Mouse (Mus musculus): ENCODE measurements around the gene Cacnb2. TPM values are rescaled to one million over a fixed set of nuclear protein-coding genes. Genes with fewer than 3 reads are reported as not detected.

Cacnb2 gene
- polyA plus RNA-seq, 1 experiment from 2014 or later = 2.2 TPM

DNA sequence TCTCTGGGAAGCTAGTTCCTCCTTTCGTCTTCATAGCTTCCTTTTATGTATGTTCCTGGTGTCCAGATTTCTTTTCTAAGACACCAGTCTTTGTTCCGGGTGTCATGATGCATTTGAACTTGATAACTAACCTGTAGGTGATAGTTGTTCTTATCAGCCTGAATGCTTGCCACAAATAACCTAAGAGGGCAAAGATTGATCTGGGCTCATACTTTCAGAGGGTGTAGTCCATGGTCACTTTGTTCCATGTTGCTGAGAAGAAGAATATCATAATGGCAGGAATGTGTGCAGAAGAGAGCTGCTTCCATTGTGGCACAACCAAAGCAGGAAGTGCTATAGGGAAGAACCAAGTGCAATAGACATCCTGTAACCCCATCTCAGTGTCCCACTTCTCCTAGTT, 302.0 kb downstream of the Cacnb2 start:
- 82% methylated on average over 2 of the region's 2 CpGs for WGBS
- H3K4me1 ChIP-seq = peaks cover 16% of the 10 kb centered on the region
- no peak overlapping the region for H3K27ac ChIP-seq (replicated peaks)
- no peak overlapping the region for H3K4me3 ChIP-seq
- H3K36me3 ChIP-seq (replicated peaks) = no peaks in the 10 kb centered on the region
- no peaks in the 10 kb centered on the region for H3K27me3 ChIP-seq (replicated peaks; ENCODE audit: low read depth, poor library complexity, severe bottlenecking)
- no peak for DNase-seq (ENCODE audit: low spot score)
- H3K9me3 ChIP-seq = no peaks in the 10 kb centered on the region

DNA sequence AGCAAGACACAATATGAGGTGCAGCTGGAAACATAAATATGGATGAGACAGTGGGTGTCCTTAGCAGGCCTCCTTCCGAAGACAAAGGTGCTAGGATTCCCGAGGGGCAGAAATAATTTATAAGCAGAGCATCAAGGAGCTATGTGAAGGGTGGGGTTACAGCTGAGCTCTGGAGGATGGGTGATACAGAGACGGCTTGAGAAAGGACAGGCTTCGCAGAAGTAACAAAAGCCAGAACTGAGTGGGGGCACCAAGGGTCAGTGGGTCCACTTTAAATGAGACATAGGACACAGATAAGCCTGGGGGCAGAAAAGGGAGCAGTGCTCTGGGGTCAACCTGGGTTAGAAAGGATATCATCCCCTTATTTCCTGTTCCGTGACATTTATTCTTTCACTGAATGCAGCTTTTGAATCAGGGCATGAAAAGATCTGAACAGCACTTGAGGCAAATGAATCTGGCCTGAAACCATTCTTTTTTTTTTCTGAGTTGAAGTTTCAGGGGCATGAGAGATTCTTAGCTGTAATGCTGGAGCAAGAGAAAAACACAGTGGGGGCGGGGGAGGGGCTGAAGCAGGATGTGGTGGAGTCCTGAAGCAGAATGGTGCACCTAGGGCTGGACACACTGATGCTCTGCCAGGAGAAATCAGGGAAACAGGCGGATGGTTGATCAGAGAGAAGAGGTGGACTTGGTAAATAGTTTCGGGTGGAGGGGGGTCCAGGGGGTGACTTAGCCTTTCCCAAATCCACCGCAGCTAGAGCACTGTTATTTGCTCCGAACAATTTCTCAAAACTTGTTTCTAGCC, 304.4 kb downstream of the Cacnb2 start:
- WGBS = 23% methylated on average over 10 of the region's 10 CpGs
- Histone ChIP-seq H3K4me1 (peaks cover 16% of the 10 kb centered on the region), H3K9me3 (no peaks in the 10 kb centered on the region), H3K27ac (replicated peaks) (no peak overlapping the region), H3K4me3 (no peak overlapping the region), H3K36me3 (replicated peaks) (no peaks in the 10 kb centered on the region), H3K27me3 (replicated peaks; ENCODE audit: low read depth, poor library complexity, severe bottlenecking) (no peaks in the 10 kb centered on the region)
- DNase-seq (ENCODE audit: low spot score) = peak; percentile 15

DNA sequence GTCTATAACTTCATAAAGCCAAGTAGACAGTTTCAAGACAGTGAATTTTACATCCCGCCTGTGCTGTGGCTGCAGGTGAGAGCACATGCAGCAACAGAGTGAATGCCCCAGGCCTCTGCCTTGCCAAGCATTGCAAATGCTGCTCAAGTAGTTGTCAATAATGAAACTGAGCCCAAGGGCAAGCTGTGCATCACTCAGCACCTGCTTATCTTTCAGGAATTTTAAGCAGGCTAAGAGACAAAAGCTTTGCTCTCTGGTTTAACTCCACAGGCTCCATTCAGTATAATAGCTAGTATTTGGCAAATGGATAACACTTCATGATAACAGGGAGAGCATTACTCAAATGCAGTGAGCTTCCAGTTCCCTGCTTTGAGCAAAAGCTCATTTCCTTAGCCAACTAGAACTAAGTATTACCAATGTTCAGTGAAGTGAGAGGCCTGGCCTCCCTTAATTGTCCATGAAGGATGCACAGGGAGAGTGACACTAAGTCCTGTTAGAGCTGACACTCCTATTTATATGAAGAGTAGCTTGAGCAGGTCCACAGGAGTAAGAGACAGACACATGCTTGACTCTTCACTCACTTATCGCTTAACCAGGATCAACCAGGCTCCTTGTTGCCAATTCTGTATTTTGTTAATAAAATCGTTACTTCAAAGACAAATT, 314.8 kb downstream of the Cacnb2 start:
- no peaks in the 10 kb centered on the region for H3K4me1 ChIP-seq
- no peak overlapping the region for H3K27ac ChIP-seq (replicated peaks)
- H3K27me3 ChIP-seq (replicated peaks; ENCODE audit: low read depth, poor library complexity, severe bottlenecking) = no peaks in the 10 kb centered on the region
- H3K9me3 ChIP-seq = no peaks in the 10 kb centered on the region
- WGBS = 71% methylated on average over 3 of the region's 3 CpGs
- H3K4me3 ChIP-seq = no peak overlapping the region
- peak; percentile 25 for DNase-seq (ENCODE audit: low spot score)
- H3K36me3 ChIP-seq (replicated peaks) = no peaks in the 10 kb centered on the region

DNA sequence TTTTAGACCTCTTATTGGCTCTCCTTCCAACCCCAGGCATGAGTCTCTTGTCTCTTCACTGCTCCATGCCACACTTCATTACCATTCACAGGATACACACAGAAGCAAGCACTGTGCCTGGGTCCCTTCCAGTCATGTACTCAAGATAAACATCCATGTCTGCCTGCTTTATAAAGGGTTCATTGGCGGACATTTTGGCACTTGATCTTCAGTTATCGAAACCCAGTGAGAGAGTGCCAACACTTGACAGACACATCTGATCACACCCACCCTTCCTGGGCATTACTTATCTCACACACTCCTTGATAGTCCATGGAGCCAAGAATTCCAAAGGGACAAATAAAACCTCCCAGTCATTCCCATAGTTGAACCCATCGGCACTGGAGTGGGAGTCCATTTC, 327.0 kb downstream of the Cacnb2 start:
- H3K4me1 ChIP-seq = no peaks in the 10 kb centered on the region
- H3K27me3 ChIP-seq (replicated peaks; ENCODE audit: low read depth, poor library complexity, severe bottlenecking) = no peaks in the 10 kb centered on the region
- H3K36me3 ChIP-seq (replicated peaks) = no peaks in the 10 kb centered on the region
- H3K27ac ChIP-seq (replicated peaks) = no peak overlapping the region
- WGBS = 96% methylated on average over 3 of the region's 3 CpGs
- no peaks in the 10 kb centered on the region for H3K9me3 ChIP-seq
- no peak overlapping the region for H3K4me3 ChIP-seq
- no peak for DNase-seq (ENCODE audit: low spot score)

DNA sequence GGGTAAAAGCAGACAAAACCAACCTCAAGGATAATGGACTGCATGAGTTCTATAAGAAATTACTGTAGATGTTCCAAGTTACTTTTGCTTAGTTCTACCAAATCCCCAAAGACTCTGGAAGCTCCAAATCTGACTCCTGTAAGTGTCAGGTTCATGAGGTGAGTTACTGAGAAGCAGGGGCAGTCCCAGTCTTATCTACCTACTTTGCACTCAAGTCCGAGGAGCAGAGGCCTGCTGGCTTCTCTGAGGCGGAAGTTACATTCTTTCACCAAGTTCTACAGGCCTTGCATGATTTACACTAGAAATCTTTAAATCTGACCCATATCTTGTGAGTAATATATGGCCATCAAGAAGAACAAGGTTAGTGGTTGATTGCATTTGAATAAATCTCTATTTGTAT, 329.1 kb downstream of the Cacnb2 start:
- DNase-seq (ENCODE audit: low spot score) = no peak
- WGBS = 84% methylated on average over 2 of the region's 2 CpGs
- Histone ChIP-seq H3K27me3 (replicated peaks; ENCODE audit: low read depth, poor library complexity, severe bottlenecking) (no peaks in the 10 kb centered on the region), H3K9me3 (no peaks in the 10 kb centered on the region), H3K4me3 (no peak overlapping the region), H3K36me3 (replicated peaks) (no peaks in the 10 kb centered on the region), H3K4me1 (no peaks in the 10 kb centered on the region), H3K27ac (replicated peaks) (no peak overlapping the region)

DNA sequence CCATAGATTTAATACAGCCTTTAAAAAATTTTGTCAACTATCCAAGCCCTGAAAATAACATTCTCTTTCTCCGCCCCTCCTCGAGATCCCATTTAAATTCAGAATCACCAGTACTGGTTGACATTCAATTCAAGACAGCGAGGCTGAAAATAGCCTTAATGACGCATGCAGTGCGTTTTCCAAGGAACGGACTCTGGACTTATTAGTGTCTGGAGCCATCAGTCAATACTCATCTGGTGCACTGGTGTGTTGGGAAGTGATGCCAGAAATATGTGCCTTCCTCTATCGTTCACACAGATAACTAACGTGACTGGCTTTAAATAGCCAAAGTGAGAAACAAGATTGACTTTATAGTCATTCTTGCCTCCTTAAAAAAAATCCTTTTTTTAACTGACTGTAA, 333.6 kb downstream of the Cacnb2 start:
- Histone ChIP-seq H3K27me3 (replicated peaks; ENCODE audit: low read depth, poor library complexity, severe bottlenecking) (no peaks in the 10 kb centered on the region), H3K4me1 (no peaks in the 10 kb centered on the region), H3K4me3 (no peak overlapping the region), H3K36me3 (replicated peaks) (no peaks in the 10 kb centered on the region), H3K27ac (replicated peaks) (no peak overlapping the region), H3K9me3 (no peaks in the 10 kb centered on the region)
- WGBS = 86% methylated on average over 8 of the region's 8 CpGs
- DNase-seq (ENCODE audit: low spot score) = no peak

DNA sequence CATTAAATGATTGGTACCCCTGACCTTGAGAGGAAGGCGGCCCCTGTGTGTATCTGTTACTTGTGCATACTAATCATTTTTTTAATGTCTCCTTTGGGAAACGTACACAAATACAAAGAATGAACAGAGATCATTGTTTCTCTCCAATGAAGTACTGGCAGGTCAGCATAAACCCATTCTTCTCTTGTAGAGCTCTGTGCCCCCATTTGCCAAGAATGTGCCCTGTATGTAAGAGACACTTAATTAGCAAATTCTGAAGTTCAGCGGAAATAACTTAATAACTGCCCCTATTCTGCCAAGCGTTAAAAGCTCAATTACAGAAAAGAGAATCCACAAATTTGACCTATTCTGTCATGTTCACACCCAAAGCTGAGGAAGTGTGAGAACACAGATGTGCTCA, 339.4 kb downstream of the Cacnb2 start:
- 82% methylated on average over 4 of the region's 4 CpGs for WGBS
- H3K27ac ChIP-seq (replicated peaks) = no peak overlapping the region
- H3K27me3 ChIP-seq (replicated peaks; ENCODE audit: low read depth, poor library complexity, severe bottlenecking) = no peaks in the 10 kb centered on the region
- no peaks in the 10 kb centered on the region for H3K36me3 ChIP-seq (replicated peaks)
- DNase-seq (ENCODE audit: low spot score) = no peak
- no peaks in the 10 kb centered on the region for H3K4me1 ChIP-seq
- no peaks in the 10 kb centered on the region for H3K9me3 ChIP-seq
- no peak overlapping the region for H3K4me3 ChIP-seq

DNA sequence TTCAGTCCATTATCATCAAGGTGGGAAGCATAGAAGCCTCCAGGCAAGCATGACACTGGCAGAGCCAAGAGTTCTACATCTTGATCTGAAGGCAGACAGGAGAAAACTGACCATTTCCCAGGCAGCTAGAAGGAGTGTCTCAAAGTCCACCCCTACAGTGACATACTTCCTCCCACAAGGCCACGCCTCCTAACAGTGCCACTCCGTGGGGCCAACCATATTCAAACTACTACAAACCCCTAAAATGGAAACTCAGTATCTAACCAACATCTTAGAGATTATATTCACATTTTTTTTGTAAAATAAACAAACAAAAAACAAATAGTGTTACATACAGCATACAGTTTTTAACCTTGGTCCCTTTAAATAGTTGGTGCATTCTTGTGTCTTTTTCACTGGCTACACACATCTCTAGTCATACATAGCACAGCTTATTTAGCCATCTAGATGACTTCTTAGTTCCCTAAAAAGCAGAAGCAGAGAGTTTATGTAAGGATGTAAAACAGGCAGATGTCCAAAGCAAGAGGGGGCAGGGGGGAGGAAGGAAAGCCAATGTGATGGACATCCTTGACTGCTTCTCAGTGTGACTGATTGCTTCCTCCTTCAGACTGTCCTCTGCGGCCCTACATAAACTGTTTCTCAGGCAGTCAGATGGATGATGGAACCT, 340.9 kb downstream of the Cacnb2 start:
- Histone ChIP-seq H3K36me3 (replicated peaks) (no peaks in the 10 kb centered on the region), H3K27me3 (replicated peaks; ENCODE audit: low read depth, poor library complexity, severe bottlenecking) (no peaks in the 10 kb centered on the region), H3K9me3 (no peaks in the 10 kb centered on the region), H3K4me1 (no peaks in the 10 kb centered on the region), H3K27ac (replicated peaks) (no peak overlapping the region), H3K4me3 (no peak overlapping the region)
- no peak for DNase-seq (ENCODE audit: low spot score)
- 84% methylated on average over 3 of the region's 3 CpGs for WGBS

DNA sequence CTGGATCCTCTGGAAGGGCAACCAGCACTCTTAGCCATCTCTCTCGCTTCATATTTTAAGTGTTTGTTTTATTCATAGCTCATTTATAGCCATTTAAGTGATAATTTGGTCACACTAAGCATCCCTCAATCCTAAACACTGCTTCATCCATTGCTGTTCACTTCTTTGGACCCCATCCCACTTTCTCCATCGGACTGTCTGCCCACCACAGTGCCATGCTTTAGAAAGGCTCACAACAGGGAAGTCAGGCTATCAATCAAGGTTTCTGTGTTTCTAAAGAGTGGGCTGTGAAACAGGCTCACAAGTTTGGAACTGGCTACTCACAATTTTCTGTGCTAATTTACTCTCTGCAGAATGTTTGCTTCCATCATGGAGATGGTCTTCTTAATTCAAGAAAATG, 350.2 kb downstream of the Cacnb2 start:
- no peak overlapping the region for H3K27ac ChIP-seq (replicated peaks)
- no peak for DNase-seq (ENCODE audit: low spot score)
- H3K36me3 ChIP-seq (replicated peaks) = no peaks in the 10 kb centered on the region
- no peaks in the 10 kb centered on the region for H3K4me1 ChIP-seq
- H3K4me3 ChIP-seq = no peak overlapping the region
- no peaks in the 10 kb centered on the region for H3K27me3 ChIP-seq (replicated peaks; ENCODE audit: low read depth, poor library complexity, severe bottlenecking)
- H3K9me3 ChIP-seq = no peaks in the 10 kb centered on the region
- 85% methylated on average over 2 of the region's 2 CpGs for WGBS

DNA sequence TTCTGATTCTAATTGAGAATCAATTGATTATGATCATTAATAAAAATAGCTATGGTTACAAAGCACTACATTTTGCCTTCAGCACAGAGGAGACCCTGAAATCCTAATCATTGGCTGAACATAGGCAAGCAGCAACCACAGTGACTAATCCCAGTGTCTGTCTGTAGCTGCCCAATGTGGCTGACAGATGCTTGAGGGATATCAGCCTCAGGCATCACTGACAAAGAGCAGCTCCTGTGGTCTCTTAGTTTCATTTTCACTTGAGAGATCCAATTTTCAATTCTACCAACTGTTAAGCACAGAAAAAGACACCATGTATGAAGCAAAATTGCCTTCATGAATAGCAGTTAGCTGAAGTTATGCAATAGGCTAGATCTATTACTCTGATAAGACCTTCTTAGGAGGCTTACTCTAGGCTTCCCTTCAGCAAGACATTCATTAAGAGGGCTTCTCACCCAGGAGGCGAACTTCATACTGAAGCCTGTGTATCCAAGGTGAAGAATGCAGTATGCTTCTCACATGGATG, 358.1 kb downstream of the Cacnb2 start:
- no peaks in the 10 kb centered on the region for H3K4me1 ChIP-seq
- no peak overlapping the region for H3K4me3 ChIP-seq
- H3K27ac ChIP-seq (replicated peaks) = no peak overlapping the region
- DNase-seq (ENCODE audit: low spot score) = no peak
- H3K9me3 ChIP-seq = no peaks in the 10 kb centered on the region
- WGBS = 77% methylated on average over 1 of the region's 1 CpGs
- H3K36me3 ChIP-seq (replicated peaks) = no peaks in the 10 kb centered on the region
- no peaks in the 10 kb centered on the region for H3K27me3 ChIP-seq (replicated peaks; ENCODE audit: low read depth, poor library complexity, severe bottlenecking)

DNA sequence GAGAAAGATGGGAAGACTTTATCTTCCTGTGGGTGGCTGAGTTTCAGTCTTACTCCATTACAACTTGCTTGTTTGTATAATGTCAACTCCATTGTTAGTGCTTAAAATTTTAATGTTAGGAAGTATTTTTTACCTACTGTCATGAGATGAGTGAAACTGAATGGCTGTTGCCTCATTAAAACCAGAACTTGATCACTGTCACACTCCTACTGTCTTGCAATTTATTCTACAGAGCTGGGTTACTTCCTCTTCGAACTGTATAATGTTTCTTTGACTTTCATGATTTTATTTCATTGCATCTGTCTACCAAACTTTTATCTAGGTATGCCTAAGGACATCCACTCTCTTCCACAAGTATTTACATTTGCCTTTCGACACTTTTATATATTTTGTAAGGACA, 358.6 kb downstream of the Cacnb2 start:
- DNase-seq (ENCODE audit: low spot score) = no peak
- H3K27me3 ChIP-seq (replicated peaks; ENCODE audit: low read depth, poor library complexity, severe bottlenecking) = no peaks in the 10 kb centered on the region
- no peaks in the 10 kb centered on the region for H3K9me3 ChIP-seq
- no peaks in the 10 kb centered on the region for H3K4me1 ChIP-seq
- no peak overlapping the region for H3K4me3 ChIP-seq
- H3K36me3 ChIP-seq (replicated peaks) = no peaks in the 10 kb centered on the region
- WGBS = 84% methylated on average over 2 of the region's 2 CpGs
- no peak overlapping the region for H3K27ac ChIP-seq (replicated peaks)

DNA sequence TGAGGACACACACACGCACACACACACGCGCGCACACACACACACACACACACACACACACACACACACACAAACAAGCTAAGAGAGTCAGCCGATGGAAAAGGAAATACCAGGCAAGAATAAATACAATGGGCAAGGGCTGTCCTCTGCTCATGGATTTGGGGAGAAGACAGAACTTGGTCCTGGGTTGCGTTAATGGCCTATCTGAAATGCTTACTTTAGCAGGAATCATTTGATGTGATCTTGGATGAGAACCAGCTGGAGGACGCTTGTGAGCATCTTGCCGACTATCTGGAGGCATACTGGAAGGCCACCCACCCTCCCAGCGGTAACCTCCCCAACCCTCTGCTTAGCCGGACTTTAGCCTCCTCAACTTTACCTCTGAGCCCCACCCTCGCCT, 381.1 kb downstream of the Cacnb2 start:
- WGBS = 86% methylated on average over 11 of the region's 11 CpGs

DNA sequence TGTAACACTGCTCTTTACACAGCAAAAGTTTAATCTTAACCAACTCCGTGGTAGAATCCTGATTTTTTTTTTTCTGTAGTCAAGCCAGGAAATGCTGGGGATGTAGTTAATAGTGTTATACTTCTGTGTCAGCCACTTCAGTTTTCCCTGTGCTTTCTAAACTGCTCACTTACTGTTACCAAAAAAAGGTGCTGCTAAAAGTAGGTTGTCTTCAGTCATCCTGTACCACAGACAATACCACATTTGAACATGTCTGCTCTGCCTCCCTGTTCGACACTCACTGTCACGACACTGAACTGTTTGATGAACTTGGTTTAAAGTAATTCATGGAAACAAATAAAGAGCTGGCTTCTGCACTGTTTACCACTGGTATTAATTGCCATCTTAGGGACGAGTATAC, 385.6 kb downstream of the Cacnb2 start:
- H3K27ac ChIP-seq (replicated peaks) = no peak overlapping the region
- H3K36me3 ChIP-seq (replicated peaks) = peaks cover 10% of the 10 kb centered on the region
- 85% methylated on average over 4 of the region's 4 CpGs for WGBS
- no peaks in the 10 kb centered on the region for H3K9me3 ChIP-seq
- no peaks in the 10 kb centered on the region for H3K4me1 ChIP-seq
- H3K4me3 ChIP-seq = no peak overlapping the region
- no peak for DNase-seq (ENCODE audit: low spot score)
- no peaks in the 10 kb centered on the region for H3K27me3 ChIP-seq (replicated peaks; ENCODE audit: low read depth, poor library complexity, severe bottlenecking)

More for the DNA sequence above, 381.1 kb downstream of the Cacnb2 start:
- Histone ChIP-seq H3K27ac (replicated peaks) (no peak overlapping the region), H3K9me3 (no peaks in the 10 kb centered on the region), H3K4me3 (no peak overlapping the region), H3K27me3 (replicated peaks; ENCODE audit: low read depth, poor library complexity, severe bottlenecking) (no peaks in the 10 kb centered on the region), H3K36me3 (replicated peaks) (peaks cover 3% of the 10 kb centered on the region), H3K4me1 (no peaks in the 10 kb centered on the region)
- DNase-seq (ENCODE audit: low spot score) = no peak
